Mouse (Mus musculus) brain, embryonic 18.5 days (tissue): Measurements from ENCODE around the gene Nbeal1.
"Not testable (repeated sequence)": the region's sequence is repeated elsewhere in the genome, so short reads cannot be mapped to it uniquely, and the experiment has no call there.

ENCODE experiments used
- DNase-seq: peaks from one replicate; pipeline ENCODE4 v3.0.0-alpha.2; 2012; ENCODE audit warnings: low read depth, low spot score

Nbeal1 gene

DNA sequence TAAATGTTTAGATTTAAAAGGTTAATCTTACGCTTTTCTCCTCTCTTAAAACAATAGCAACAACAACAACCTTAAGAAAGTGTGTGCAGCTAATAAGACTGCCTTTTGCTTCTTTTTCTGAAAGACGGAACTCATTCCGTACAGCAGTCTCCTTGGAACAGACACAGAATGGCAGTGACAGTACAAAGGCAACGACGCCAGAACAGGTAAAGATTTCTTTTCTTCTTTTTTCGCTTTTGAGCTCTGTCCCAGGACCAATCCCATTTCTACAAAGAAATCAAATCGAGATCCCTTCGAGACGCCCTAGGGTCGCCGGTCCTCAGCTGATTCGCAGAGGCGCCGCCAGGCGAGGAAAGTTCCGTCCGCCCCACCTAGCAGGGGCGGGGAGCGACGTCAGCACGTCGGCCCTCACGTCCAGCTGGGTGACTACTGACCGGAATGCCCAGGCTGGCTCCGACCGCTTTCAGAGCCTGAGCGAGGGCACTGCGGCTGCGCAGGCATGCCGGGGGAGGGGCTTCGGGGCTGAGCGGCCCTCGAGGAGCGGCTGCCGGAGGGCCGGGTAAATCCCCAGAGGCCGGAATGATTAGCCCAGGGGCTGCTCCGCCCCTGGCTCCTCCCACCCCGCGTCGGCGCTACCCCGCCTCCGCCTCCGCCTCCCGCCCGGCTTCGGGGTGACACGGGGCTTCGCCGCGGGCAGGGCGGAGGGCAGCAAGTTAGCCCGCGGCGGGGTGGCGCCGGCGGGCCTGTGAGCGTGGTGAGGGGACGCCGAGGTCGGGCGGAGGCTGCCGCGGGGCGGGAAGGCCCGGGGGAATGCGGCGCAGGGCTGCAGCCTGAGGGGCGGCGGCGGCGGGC is at the start of gene Nbeal1:
TSS of gene Nbeal1 (plus strand) at position 668 of the 852 bp plus-strand sequence.
- DNase-seq = peak; percentile 92

DNA sequence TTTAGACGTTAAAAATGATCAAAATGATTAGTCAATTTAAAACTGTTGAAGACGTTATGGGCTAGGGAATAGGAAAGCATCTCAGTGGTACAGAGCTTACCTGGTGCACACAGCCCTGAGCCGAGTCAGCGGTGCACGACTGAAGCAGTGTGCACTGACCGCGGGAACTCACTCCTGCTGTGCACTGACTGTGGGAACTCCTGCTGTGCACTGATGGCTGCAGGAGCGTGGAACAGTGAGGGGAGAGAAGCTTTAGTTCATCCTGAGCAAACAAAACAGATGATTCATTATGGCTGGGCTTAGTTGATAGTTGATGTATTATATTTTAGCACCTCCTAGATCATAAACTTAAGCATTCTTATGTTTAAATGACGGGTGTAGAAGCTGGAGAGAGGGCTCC is 43.1 kb upstream of the Nbeal1 start:
- DNase-seq = no peak

DNA sequence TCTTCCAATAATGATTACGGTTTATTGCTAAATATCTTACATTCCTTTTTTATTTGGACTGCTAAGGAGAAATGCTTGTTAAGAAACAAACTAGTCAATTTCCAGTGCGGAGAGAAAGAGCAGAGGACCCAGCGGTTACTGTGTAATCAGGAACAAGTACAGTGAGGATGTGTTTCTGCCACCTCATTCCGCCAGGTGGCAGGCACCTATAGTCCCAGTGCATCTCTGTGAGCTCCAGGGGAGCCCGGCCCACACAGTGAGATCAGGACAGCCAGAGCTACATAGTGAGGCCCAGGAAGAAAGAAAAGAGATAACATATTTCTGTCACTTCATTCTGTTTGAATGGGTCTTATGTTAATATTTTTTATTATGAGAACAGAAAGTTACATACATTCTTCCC is 27.7 kb upstream of the Nbeal1 start:
- no peak for DNase-seq

DNA sequence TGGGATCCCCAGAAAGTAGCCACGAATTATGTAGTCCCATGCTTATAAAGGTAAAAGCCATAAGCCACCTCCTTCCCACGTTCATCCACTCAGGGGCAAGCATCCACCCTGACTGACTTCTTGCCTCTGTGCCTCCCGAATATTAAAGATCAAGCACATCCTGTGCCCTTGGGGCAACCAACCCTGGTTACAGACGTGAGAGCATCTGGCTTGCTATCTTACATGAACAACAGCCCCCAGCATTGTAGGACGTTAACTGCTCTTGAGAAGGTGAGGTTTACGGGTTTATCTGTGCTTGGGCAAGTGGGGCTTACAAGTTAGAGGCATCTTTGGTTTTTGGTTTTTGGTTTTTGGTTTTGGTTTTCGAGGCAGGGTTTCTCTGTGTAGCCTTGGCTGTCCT is 23.7 kb upstream of the Nbeal1 start:
- no peak for DNase-seq

DNA sequence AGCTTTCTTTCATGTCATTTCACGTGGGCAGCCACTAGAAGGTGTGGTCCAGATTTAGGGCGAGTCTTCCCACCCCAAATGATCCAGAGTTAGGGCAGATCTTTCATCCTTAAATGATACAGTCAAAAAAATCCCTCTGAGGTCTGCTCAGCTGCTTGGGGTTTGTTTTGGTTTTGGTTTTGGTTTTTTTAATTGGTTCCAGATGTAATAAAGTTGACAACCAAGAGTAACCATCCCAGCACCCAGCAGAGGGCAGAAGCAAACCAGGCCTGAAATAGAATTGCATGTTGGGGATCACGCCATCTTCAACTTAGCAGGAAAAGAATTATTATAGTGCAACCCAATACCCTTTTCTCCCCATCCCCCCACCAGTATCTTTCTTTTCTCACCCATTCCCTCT is 22.0 kb upstream of the Nbeal1 start:
- no peak for DNase-seq

DNA sequence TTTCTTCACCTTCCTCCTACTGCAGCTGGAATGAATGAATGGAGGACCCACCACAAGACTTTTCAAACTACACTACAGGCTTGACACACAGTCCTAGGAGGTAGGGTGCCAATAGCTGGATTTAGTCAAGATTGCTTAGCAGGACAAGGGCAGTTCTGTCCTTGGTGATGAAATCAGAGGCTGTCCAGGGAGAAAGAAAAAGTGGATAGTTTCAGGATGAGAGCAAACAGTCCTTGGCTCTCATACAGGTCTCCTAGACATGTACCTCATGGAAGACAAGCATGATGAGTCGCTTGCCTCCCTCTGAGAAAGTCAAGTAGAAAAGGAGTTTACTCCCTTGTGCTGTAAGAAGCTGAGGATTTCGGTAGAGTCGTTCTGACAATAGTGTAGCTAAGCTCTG is 16.7 kb upstream of the Nbeal1 start:
- DNase-seq = no peak

DNA sequence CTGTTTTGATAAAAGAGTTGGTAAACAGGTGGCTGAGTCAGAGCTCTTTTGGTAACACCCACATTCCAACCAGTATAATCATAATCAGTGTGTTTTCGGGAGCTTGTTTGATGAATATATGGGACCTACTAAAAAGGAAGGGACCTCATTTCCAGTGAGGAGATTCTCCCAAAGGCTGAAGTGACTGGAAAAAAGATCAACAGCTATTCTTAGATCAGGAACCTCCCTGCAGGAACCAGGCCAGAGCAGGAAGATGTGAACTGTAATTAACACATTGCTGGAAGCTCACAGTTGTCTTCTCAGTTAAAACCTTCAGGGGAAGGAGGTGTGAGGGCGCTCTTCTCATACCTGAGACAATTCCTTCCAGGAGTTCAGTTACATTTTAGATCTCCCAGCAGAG is 10.8 kb upstream of the Nbeal1 start:
- DNase-seq = no peak

DNA sequence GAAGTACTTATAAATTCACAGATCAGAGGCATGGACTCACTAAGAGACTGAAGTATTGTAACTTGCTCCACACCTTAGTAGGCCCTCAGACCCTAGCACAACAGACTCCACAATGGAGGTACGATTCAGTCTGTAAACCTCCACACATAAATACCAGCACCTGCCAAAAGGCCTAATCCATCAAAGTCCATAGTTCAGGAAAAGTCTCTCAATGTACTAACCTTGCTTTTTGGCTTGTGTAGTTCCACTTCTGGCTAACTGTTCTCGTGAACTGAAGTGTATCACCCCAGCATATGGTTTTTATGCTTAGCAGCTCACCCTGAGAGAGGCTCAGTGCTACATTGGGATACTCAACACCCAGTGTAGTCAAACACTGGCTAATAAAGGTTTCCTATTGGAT is 10.1 kb upstream of the Nbeal1 start:
- no peak for DNase-seq

DNA sequence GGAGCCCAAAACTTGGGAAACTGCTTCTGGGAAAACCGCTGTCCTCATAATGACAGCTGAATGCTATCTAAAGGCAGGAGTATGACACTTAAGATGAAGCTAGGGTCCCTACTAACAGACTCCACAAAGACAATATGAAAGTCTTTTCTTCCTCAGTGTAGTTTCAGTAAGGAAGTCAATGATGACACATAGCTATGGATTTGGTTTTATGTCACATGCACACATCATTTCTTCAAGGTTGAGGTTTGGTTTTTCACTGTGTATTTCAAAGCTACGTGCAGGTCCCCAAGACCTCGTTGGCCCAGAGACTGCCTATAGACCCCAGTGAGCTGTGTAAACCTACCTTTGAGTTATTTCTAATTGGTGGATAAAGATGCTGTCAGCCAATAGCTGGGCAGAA is 7.3 kb upstream of the Nbeal1 start:
- DNase-seq = no peak

DNA sequence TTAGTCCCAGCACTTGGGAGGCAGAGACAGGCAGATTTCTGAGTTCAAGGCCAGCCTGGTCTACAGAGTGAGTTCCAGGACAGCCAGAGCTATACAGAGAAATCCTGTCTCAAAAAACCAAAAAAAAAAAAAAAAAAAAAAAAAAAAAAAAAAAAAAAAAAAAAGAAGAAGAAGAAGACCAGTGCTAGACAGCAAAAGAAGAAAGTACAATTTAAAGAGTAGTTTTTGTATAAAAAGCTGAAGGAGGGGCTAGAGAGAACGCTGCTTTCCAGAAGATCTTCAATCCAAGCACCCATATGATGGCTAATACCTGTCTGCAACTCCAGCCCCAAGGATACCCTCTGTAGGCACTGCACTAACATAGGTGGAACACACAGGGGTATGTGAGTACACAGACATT is 2.6 kb upstream of the Nbeal1 start:
- DNase-seq = not testable (repeated sequence)

DNA sequence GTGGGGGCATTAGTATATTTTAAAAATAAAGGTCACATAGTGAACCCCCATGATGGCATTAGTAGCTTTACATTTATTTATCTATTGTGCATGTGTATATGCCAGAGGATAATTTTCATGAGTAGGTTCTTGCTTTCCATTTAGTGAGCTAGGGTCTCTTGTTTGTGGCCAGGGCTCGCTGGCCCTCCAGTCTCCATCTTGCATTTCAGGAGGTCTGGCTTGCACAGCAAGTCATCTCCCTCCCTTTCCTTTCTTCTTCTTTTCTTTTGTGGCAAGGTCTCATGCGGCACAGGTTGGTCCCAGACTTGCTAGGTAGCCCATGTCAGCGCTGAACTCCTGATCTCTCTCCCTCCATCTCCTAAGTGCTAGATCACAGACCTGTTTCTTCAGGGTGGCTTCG is 1.0 kb upstream of the Nbeal1 start:
- DNase-seq = no peak

DNA sequence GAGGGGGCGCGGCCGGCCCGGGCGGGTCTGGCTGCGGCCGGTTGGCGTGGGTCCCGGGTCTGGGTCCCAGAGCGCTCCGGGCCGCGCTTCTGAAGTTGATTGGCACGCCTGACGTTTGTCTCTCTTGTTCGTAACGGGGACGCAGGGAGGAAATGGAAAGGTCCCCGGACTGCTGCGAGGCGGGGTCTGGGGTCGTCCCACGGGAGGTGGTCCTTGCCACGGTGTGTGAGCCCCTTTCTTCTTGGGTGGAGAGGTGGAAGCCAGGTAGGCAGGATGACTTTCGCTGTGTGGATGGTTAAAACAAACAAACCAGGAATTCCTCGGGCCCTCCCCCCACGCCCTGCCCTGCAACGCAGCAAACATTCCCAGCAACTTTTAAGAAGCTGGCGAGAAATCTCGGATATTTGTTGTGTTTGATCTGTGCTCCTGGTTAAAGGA is 404 bp downstream of the Nbeal1 start:
- no peak for DNase-seq

DNA sequence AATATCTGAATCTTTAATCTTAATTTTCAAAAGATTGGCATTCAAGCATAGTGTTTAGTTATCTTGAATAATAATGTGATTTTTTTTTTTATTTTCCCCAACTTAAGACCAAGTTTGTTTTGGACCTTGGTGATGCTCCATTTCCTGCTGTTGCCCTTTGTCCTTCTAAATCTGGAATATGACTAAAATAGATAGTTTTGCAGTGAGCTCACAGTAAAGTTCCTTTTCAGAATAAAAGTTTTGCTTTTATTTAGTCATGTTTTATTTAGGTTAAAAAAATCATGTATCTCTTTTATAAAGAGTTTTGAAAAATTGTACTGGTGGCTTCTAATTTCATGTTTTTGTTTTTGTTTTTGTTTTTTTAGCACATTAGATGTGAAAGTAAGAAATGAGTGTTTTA is 8.1 kb downstream of the Nbeal1 start:
- DNase-seq = no peak

DNA sequence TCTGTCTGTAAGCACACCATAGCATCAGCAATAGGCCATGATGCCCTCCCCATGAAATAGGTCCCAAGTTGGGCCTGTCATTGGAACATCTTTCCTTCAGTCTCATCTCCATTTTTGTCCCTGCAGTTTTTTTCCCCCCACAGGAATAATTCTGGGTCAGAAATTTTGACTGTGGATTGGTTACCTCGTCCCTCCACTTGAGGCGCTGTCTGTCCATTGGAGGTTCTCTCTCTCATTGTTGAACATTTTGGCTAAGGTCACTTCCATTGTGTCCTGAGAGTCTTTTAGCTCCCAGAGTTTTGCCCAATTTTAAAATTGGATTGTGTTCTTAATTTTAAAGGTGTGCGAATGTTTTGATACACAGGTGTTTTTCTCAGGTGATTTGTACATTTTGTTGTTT is 16.4 kb downstream of the Nbeal1 start:
- DNase-seq = no peak

DNA sequence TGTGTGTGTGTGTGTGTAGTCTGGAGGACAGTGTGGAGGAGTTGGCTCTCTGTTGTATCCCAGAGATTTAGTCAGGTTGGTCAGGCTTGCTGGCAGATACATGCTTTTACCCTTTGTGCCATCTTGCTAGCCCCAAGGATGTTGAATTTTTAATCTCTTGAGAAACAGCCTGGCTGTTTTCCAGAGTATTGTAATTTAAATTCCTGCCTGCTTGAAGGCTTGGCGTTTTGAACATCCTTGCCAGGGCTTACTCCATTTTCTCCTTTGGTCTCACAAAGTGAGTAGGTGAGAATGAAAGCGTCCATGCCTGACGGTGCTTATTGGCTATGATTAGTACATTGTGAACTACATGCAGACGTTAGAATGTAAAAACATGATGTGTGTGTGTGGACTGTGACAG is 18.6 kb downstream of the Nbeal1 start:
- DNase-seq = no peak

DNA sequence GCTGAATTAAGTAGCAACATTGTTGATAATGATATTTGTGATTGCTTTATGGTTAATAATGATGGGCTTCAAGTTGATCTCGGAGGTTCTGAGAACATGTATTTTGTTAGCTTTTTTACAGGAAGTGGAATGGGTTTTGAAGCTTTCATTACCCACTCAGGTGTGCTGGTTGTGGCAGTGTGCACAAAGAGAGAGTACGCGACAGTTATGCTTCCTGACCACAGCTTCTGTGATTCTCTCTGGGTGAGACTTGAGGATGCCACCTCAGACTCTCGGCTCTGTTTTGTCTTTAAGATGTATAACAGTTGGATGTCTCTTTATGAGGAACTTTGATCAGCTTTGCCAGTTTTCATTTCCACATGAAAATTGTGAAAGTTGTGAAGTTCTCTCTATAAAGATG is 55.9 kb downstream of the Nbeal1 start:
- no peak for DNase-seq

DNA sequence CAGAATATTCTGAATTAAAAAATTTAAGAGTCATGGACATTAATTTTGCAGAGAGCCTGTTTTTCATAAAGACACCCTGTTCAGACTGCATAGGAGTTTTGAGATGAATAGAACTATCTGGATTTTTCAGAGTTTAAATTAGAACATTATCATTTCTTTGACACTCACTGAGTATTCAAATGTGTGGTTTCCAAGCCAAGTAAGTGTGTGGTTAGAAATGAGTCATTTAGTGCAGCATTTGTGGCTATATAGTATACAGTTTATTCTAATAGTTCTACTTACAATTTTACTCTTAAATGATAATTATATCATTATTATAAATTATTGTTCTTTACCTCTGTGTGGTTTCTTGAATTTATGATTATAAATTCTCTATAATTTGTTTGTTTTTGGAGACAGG is 60.0 kb downstream of the Nbeal1 start:
- no peak for DNase-seq

DNA sequence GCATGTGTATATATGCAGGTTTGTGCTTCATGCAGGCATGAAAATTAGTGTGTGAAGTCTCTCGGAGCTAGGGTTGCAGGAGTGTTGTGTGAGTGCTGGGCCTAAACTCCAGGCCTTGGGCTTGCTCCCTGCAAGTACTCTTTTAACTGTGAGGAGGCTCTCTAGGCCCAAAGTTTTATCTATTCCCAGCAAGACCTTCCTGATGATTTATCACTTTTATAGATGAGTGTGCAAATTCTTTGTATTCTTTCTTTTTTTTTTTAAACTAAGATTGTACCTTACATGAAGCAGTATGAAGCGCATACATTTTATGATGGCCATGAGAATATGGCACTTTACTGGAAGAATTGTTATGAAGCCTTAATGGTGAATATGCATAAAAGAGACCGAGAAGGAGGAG is 87.7 kb downstream of the Nbeal1 start:
- no peak for DNase-seq

DNA sequence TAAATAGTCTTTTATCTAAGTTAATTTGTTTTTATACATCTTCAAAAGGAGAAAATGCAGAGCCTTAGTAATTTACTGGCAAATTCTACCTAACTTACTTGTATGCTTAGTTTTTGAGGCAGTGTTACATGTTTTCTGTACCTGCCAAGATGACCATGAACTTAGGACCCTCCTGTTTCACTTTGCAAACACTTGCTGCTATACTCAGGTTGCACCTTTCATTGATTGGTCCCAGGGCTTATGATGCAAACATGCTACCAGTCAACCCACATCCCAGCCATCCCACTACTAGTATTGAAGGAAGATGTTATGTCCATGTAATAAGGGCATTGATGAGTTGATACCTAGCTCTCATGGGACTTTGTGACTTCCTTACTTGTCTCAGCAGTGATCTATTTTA is 88.9 kb downstream of the Nbeal1 start:
- DNase-seq = no peak

DNA sequence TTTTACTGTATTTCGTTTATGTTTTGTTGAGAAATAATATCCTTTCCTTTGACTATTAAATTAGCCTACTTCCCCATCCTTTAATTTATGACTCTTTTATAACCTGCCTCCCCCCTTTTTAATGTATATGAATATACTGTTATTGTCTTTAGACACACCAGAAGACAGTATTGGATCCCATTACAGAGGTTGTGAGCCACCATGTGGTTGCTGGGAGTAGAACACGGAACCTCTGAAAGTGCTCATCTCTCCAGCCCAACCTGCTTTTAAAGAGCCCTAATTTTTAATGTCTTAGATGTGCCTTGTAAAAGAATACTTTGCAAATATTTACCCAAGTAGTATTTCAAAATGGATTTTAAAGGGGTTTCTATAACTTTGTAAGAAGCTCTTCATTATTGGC is 92.1 kb downstream of the Nbeal1 start:
- no peak for DNase-seq

DNA sequence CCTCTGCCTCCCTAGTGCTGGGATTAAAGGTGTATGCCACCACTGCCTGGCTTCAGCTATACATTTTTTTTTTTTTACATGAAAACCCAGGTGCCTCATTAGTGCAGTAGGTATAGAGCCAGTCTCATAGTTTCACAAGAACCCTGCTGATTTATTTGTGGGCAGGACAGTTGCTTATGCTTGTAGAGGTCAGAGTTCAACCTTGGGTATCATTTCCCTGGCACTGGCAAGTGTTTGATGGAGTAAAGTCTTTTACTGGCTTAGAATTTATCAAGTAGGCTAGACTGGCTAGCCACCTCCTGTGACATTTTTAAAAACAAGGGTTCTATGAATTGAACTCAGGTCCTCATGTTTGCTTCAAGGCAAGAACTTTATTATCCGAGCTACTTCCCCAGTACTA is 113.5 kb downstream of the Nbeal1 start:
- DNase-seq = no peak

DNA sequence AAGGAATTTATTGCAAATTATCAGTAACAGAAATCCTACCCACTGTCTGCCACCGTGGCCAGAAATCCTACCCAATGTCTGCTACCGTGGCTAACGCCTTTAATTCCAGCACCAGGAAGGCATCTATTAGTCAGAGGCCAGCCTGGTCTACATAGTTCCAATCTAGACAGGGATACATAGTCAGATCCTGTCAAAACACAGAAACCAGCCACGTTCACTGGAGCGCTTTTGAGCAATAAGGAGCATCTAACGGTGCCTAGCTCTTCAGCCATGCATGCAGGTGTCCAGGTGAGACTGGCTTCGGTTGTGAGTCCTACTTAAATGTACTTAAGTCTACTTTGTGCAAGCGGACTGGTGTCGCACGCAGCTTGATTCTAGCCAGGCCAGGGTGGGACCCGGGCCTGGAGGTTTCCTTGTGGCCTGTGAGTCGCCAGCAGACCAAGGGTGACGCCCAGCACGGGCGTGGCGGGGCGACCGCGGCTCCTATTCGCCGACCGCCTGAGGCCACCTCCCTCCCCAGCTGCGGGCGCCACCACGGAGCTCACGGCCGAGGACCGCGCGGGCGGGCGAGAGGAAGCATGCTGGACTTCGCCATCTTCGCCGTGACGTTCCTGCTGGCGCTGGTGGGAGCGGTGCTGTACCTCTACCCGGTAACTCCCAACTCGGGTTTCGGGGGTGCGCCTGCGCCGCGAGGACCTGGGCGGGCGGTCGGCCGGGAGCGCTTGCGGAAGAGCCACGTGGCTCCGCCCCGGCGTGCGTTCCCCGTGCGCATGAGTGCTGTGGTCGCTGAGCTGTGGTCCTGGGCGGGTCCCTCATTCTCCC is 162.6 kb downstream of the Nbeal1 start, which contains the start of gene Cyp20a1:
TSS of gene Cyp20a1 (plus strand) at position 516 of the 822 bp plus-strand sequence.
- DNase-seq = peak; percentile 74
